Mouse (Mus musculus): ENCODE results near the gene Edil3. TPM values are rescaled to one million over a fixed set of nuclear protein-coding genes. Genes with fewer than 3 reads are reported as not detected.
"Not testable (repeated sequence)": the region's sequence is repeated elsewhere in the genome, so short reads cannot be mapped to it uniquely, and the experiment has no call there.

Edil3 gene
- total RNA-seq, 2 experiments from 2014 or later = 67.3 to 73.8 TPM

GRCm38 (mm10) chr13:89029817-89030539 lies 208.7 kb downstream of the Edil3 start:
- 0 out of 2 replicates have a peak overlapping the region, but pooled peaks have one; percentile 18 for H3K27ac ChIP-seq
- no peak for DNase-seq (ENCODE audit: low spot score in 2 of 2)
- no peak for TF ChIP-seq CTCF (conservative IDR thresholded peaks at IDR 0.05)
- H3K4me3 ChIP-seq = no peak overlapping the region

GRCm38 (mm10) chr13:89035711-89036110 lies 214.4 kb downstream of the Edil3 start:
- TF ChIP-seq CTCF (conservative IDR thresholded peaks at IDR 0.05) = no peak
- no peak overlapping the region for H3K4me3 ChIP-seq
- DNase-seq (ENCODE audit: low spot score in 2 of 2) = no peak
- H3K27ac ChIP-seq = no peak overlapping the region

- H3K27ac ChIP-seq = no peak overlapping the region
- H3K4me3 ChIP-seq = no peak overlapping the region
- TF ChIP-seq CTCF (conservative IDR thresholded peaks at IDR 0.05) = no peak
- no peak for DNase-seq (ENCODE audit: low spot score in 2 of 2)
Observed at GRCm38 (mm10) chr13:89041495-89041894, 220.2 kb downstream of the Edil3 start.

- not testable (repeated sequence) for H3K27ac ChIP-seq; H3K4me3 ChIP-seq; DNase-seq (ENCODE audit: low spot score in 2 of 2)
Observed at GRCm38 (mm10) chr13:89070132-89070531, 248.9 kb downstream of the Edil3 start.

GRCm38 (mm10) chr13:89076212-89076611 lies 254.9 kb downstream of the Edil3 start:
- Histone ChIP-seq H3K4me3 (no peak overlapping the region), H3K27ac (no peak overlapping the region)
- no peak for TF ChIP-seq CTCF (conservative IDR thresholded peaks at IDR 0.05)
- DNase-seq (ENCODE audit: low spot score in 2 of 2) = no peak

GRCm38 (mm10) chr13:89105889-89106288 lies 284.6 kb downstream of the Edil3 start:
- Histone ChIP-seq H3K4me3 (no peak overlapping the region), H3K27ac (no peak overlapping the region)
- DNase-seq (ENCODE audit: low spot score in 2 of 2) = no peak
- TF ChIP-seq CTCF (conservative IDR thresholded peaks at IDR 0.05) = no peak

GRCm38 (mm10) chr13:89117551-89117950 lies 296.3 kb downstream of the Edil3 start:
- Histone ChIP-seq H3K4me3 (no peak overlapping the region), H3K27ac (peak overlapping the region; percentile 24)
- no peak for DNase-seq (ENCODE audit: low spot score in 2 of 2)
- no peak for TF ChIP-seq CTCF (conservative IDR thresholded peaks at IDR 0.05)

GRCm38 (mm10) chr13:89119809-89120208 lies 298.5 kb downstream of the Edil3 start:
- H3K4me3 ChIP-seq = no peak overlapping the region
- TF ChIP-seq CTCF (conservative IDR thresholded peaks at IDR 0.05) = no peak
- no peak overlapping the region for H3K27ac ChIP-seq
- no peak for DNase-seq (ENCODE audit: low spot score in 2 of 2)

- DNase-seq (ENCODE audit: low spot score in 2 of 2) = no peak
- no peak overlapping the region for H3K27ac ChIP-seq
- no peak overlapping the region for H3K4me3 ChIP-seq
- TF ChIP-seq CTCF (conservative IDR thresholded peaks at IDR 0.05) = no peak
Observed at GRCm38 (mm10) chr13:89122511-89123253, 301.4 kb downstream of the Edil3 start.

- no peak for TF ChIP-seq CTCF (conservative IDR thresholded peaks at IDR 0.05)
- no peak overlapping the region for H3K27ac ChIP-seq
- DNase-seq (ENCODE audit: low spot score in 2 of 2) = no peak
- no peak overlapping the region for H3K4me3 ChIP-seq
Observed at GRCm38 (mm10) chr13:89123396-89123795, 302.1 kb downstream of the Edil3 start.

GRCm38 (mm10) chr13:89146056-89146547 lies 324.8 kb downstream of the Edil3 start:
- Histone ChIP-seq H3K4me3 (no peak overlapping the region), H3K27ac (peak overlapping the region; percentile 29; the same call in 1 of the 2 replicates)
- TF ChIP-seq CTCF (conservative IDR thresholded peaks at IDR 0.05) = no peak
- DNase-seq (ENCODE audit: low spot score in 2 of 2) = no peak

- H3K4me3 ChIP-seq = no peak overlapping the region
- TF ChIP-seq CTCF (conservative IDR thresholded peaks at IDR 0.05) = no peak
- no peak for DNase-seq (ENCODE audit: low spot score in 2 of 2)
- no peak overlapping the region for H3K27ac ChIP-seq
Observed at GRCm38 (mm10) chr13:89151878-89152277, 330.6 kb downstream of the Edil3 start.

- TF ChIP-seq CTCF (conservative IDR thresholded peaks at IDR 0.05) = no peak
- H3K4me3 ChIP-seq = no peak overlapping the region
- H3K27ac ChIP-seq = no peak overlapping the region
- DNase-seq (ENCODE audit: low spot score in 2 of 2) = no peak
Observed at GRCm38 (mm10) chr13:89167960-89168359, 346.7 kb downstream of the Edil3 start.

Measured in layer of hippocampus, adult 2 months (tissue).